Mouse (Mus musculus) liver, embryonic 14.5 days (tissue): Measurements from ENCODE around the gene Fmnl1.

ENCODE experiments used
- CTCF ChIP-seq: IDR thresholded peaks from 2 replicates; pipeline ENCODE4 v1.5.1; 2016; ENCODE audit warnings: antibody characterized with exemption, low read depth, control low read depth
- EP300 ChIP-seq: IDR thresholded peaks from 2 replicates; pipeline ENCODE4 v1.6.1; 2016; ENCODE audit warnings: antibody characterized with exemption, low read depth

DNA sequence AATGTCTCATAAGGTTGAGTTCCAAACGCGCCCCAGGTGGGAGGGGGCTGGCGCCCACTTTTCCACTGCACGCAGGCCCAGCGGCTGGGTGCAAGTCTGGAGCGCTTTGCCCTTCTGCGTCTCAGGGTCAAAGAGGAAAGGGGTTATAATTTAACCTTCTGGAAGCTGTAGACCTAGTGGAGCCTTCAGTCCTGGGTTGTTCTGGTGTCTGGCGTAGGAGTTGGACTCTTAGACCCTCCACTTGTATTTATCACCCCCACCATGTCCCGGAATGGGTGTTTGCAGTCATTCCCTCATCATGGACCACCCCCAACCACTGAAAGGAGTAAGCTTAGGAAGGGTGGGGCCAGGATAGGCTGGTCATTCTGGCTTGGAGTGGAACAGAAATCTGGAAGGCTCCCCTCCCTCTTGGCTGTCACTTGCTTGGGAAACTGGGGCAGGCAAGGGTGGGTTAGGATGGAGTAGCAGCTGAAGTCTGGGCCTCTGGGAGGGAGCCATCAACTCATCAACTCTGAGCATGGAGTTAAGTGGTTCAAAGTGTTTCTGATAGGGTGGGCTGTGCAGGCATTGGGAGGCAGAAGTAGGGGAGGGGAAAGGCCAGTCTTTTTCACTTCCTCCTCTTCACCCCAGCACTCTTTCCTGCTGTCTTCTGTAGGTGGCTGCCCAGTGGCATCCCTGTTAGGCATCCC, 940 bp downstream of the Fmnl1 start:
- TF ChIP-seq CTCF (no peak), EP300 (no peak)
